Comparison of ENCODE assay signal across 20 mouse cellular contexts in genomic region chr6:15730258-15730657, GRCm38 (mm10). TPM values are rescaled to one million over a fixed set of nuclear protein-coding genes. Genes with fewer than 3 reads are reported as not detected.
DNase-seq lines count a peak whose midpoint lies in the region; ATAC-seq and TF ChIP-seq lines count a peak whose summit lies in the region.
"Had no signal": no experiment of that assay in that cellular context is flagged by ENCODE, and none has a peak within 500 bp of the region (broad histone marks: within the 10 kb centered on the region; RNA-seq: fewer than 3 reads in every experiment).

No protein-coding gene starts in this region.

- no peak for DNase-seq in gastrocnemius, adult 2 months
- no peak for DNase-seq in gastrocnemius, postnatal 10 days
- DNase-seq in kidney, adult 18-20 months = peak; percentile 27
- DNase-seq in kidney, postnatal 10 days = no peak
- no peak for DNase-seq in liver, adult 2 months (ENCODE audit: extremely low read depth, low read depth, low spot score)
- DNase-seq in liver, postnatal 0 days = no peak
- DNase-seq in right cerebral cortex, adult 18-20 months = no peak
- DNase-seq: adrenal gland, adult 2 months; cerebellum, postnatal 10 days; gastrocnemius, postnatal 25 days; midbrain, embryonic 14.5 days; thymus, postnatal 14 days had no signal

- TF ChIP-seq POLR2A in liver, adult 2 months (IDR thresholded peaks at IDR 0.05; ENCODE audit: extremely low read depth, insufficient read depth, low read length) = no peak
- no peak for TF ChIP-seq POLR2A in embryonic fibroblast, embryonic 13.5 days (IDR thresholded peaks at IDR 0.05; ENCODE audit: low read depth, low read length)

- peaks cover 1% of the 10 kb centered on the region; the same call in 1 of the 2 replicates for H3K36me3 ChIP-seq in liver, adult 2 months (ENCODE audit: control insufficient read depth, insufficient read depth, low read length)
- no peaks in the 10 kb centered on the region for H3K36me3 ChIP-seq in liver, postnatal 0 days (replicated peaks; ENCODE audit: insufficient read depth, low read length)
- H3K36me3 ChIP-seq: embryonic facial prominence, embryonic 12.5 days; heart, embryonic 10.5 days; hindbrain, embryonic 10.5 days; liver, embryonic 15.5 days had no signal

- 46% methylated on average over 2 of the region's 2 CpGs for WGBS in liver, adult 2 months
- WGBS in liver, postnatal 0 days (ENCODE audit: insufficient replicate concordance) = 50% methylated on average over 2 of the region's 2 CpGs

- ATAC-seq in liver, postnatal 0 days = no peak
- ATAC-seq: forebrain, embryonic 14.5 days had no signal

- TF ChIP-seq EP300 in liver, postnatal 0 days (IDR thresholded peaks at IDR 0.05; ENCODE audit: low read depth) = no peak

- H3K4me2 ChIP-seq in liver, postnatal 0 days (ENCODE audit: low read depth, low read length) = no peak overlapping the region
- H3K4me2 ChIP-seq: embryonic facial prominence, embryonic 12.5 days; limb, embryonic 13.5 days; liver, embryonic 15.5 days had no signal

- no peak for TF ChIP-seq CTCF in gastrocnemius, adult 2 months (IDR thresholded peaks at IDR 0.05)
- TF ChIP-seq CTCF in liver, adult 2 months (IDR thresholded peaks at IDR 0.05; ENCODE audit: low read depth, low read length) = no peak
- TF ChIP-seq CTCF in liver, postnatal 0 days (IDR thresholded peaks at IDR 0.05; ENCODE audit: low read depth) = no peak
- TF ChIP-seq CTCF in embryonic fibroblast, embryonic 13.5 days (IDR thresholded peaks at IDR 0.05; ENCODE audit: borderline replicate concordance, insufficient read depth, low read length) = no peak

- H3K27ac ChIP-seq in gastrocnemius, adult 2 months = peak overlapping the region; percentile 58
- H3K27ac ChIP-seq in liver, adult 2 months (replicated peaks; ENCODE audit: insufficient read depth, low read depth, low read length) = peak overlapping the region; percentile 74
- H3K27ac ChIP-seq in liver, postnatal 0 days (ENCODE audit: low read depth) = no peak overlapping the region
- H3K27ac ChIP-seq in embryonic fibroblast, embryonic 13.5 days (ENCODE audit: insufficient read depth, low read length) = peak overlapping the region; percentile 65
- H3K27ac ChIP-seq: embryonic facial prominence, embryonic 12.5 days; heart, embryonic 10.5 days; hindbrain, embryonic 10.5 days; limb, embryonic 13.5 days; liver, embryonic 15.5 days had no signal

- H3K9me3 ChIP-seq in liver, postnatal 0 days (ENCODE audit: low read length) = no peaks in the 10 kb centered on the region
- H3K9me3 ChIP-seq: embryonic facial prominence, embryonic 12.5 days; heart, embryonic 10.5 days; hindbrain, embryonic 10.5 days; limb, embryonic 13.5 days; liver, embryonic 15.5 days had no signal

- no peaks in the 10 kb centered on the region for H3K27me3 ChIP-seq in liver, adult 2 months (ENCODE audit: control insufficient read depth, insufficient read depth, low read length)
- no peaks in the 10 kb centered on the region for H3K27me3 ChIP-seq in liver, postnatal 0 days (ENCODE audit: insufficient read depth, low read length)
- H3K27me3 ChIP-seq: embryonic facial prominence, embryonic 12.5 days; limb, embryonic 13.5 days; liver, embryonic 15.5 days had no signal

- H3K4me3 ChIP-seq in gastrocnemius, adult 2 months = no peak overlapping the region; the same call in 1 of the 2 replicates
- H3K4me3 ChIP-seq in liver, adult 2 months (ENCODE audit: insufficient read depth, low read depth, low read length) = no peak overlapping the region
- no peak overlapping the region for H3K4me3 ChIP-seq in liver, postnatal 0 days (ENCODE audit: low read depth, low read length)
- H3K4me3 ChIP-seq in embryonic fibroblast, embryonic 13.5 days (ENCODE audit: insufficient read depth, low read length) = no peak overlapping the region
- H3K4me3 ChIP-seq: embryonic facial prominence, embryonic 12.5 days; heart, embryonic 10.5 days; hindbrain, embryonic 10.5 days; limb, embryonic 13.5 days; liver, embryonic 15.5 days; myocyte had no signal

- H3K79me2 ChIP-seq in liver, adult 2 months (ENCODE audit: control insufficient read depth, insufficient read depth, low read length) = peaks cover 6% of the 10 kb centered on the region; the same call in 1 of the 2 replicates

- intact Hi-C loops in gastrocnemius, adult 2 months (cut with DNase I) = no loop called here

- H3K4me1 ChIP-seq in liver, adult 2 months (ENCODE audit: control insufficient read depth, insufficient read depth, low read length) = peaks cover 23% of the 10 kb centered on the region
- H3K4me1 ChIP-seq in liver, postnatal 0 days (ENCODE audit: insufficient read depth) = peaks cover 5% of the 10 kb centered on the region
- H3K4me1 ChIP-seq in embryonic fibroblast, embryonic 13.5 days (ENCODE audit: control insufficient read depth, insufficient read depth, low read length) = peaks cover 26% of the 10 kb centered on the region
- H3K4me1 ChIP-seq: embryonic facial prominence, embryonic 12.5 days; hindbrain, embryonic 10.5 days; liver, embryonic 15.5 days had no signal

- H3K9ac ChIP-seq in liver, adult 2 months (ENCODE audit: low read depth, low read length) = no peak overlapping the region
- no peak overlapping the region for H3K9ac ChIP-seq in liver, postnatal 0 days (replicated peaks)
- H3K9ac ChIP-seq: embryonic facial prominence, embryonic 12.5 days; limb, embryonic 13.5 days; liver, embryonic 15.5 days had no signal

RNA-seq across cellular contexts. Expression of gene Mdfic, which starts 9.8 kb away (rescaled TPM):
- 1 to 10 TPM; 8.9 to 9.4 TPM for total RNA-seq in gastrocnemius, adult 2 months (2021)
- total RNA-seq in gastrocnemius, postnatal 10 days (2021) = 10 to 100 TPM; 15.8 to 22.9 TPM
- total RNA-seq in liver, adult 2 months (2014; rRNA removed) = 14.5 and 14.8 TPM in 2 replicates
- polyA plus RNA-seq in liver, adult 2 months (2012; rRNA removed) = 6.4 and 7.1 TPM in 2 replicates
- polyA plus RNA-seq in liver, postnatal 0 days (2015; fragmentation: Nextera tagmentation; extraction: Ambion mirVana) = 2.1 and 2.2 TPM in 2 replicates
- polyA plus RNA-seq in embryonic fibroblast, embryonic 13.5 days (2011; ENCODE audit: insufficient read length, low read depth, missing spikeins) = 55.3 and 73.6 TPM in 2 replicates
